Mouse (Mus musculus) erythroblast, embryonic 14.5 days (primary cell): Measurements from ENCODE around the gene Samd4. TPM values are rescaled to one million over a fixed set of nuclear protein-coding genes. Genes with fewer than 3 reads are reported as not detected.

ENCODE experiments used
- H3K27me3 ChIP-seq: 2 replicates; pipeline ENCODE4 v1.6.1; 2012; ENCODE audit warnings: inconsistent platforms; ENCODE audit not compliant: control insufficient read depth
- H3K36me3 ChIP-seq: 2 replicates; pipeline ENCODE4 v1.6.1; 2012; ENCODE audit warnings: mild to moderate bottlenecking, inconsistent platforms; ENCODE audit not compliant: control insufficient read depth
- H3K4me1 ChIP-seq: 2 replicates; pipeline ENCODE4 v1.6.1; 2012; ENCODE audit warnings: inconsistent platforms; ENCODE audit not compliant: control insufficient read depth
- H3K4me3 ChIP-seq: replicated peaks from 2 replicates; pipeline ENCODE3; 2012; ENCODE audit warnings: moderate library complexity, mild to moderate bottlenecking, inconsistent platforms
- H3K9me3 ChIP-seq: 2 replicates; pipeline ENCODE4 v1.6.1; 2012; ENCODE audit warnings: low read length, inconsistent platforms, mixed read lengths; ENCODE audit not compliant: control insufficient read depth
- GATA1 ChIP-seq: IDR thresholded peaks from 2 replicates; pipeline ENCODE4 v1.6.1; 2012; ENCODE audit warnings: low read length, inconsistent platforms, mixed read lengths
- TAL1 ChIP-seq: IDR thresholded peaks from 3 replicates; pipeline ENCODE4 v1.6.1; 2012; ENCODE audit warnings: low read length, inconsistent platforms, mixed read lengths
- polyA plus RNA-seq: library from polyadenylated mRNA; stranded (reverse); fragments of >175 nt; gene quantifications from 2 replicates; pipeline ENCODE4 v1.2.3, GENCODE M21; 2012

The Samd4 gene
- polyA plus RNA-seq, 1 experiment = 0.14 TPM

GRCm38 (mm10) chr14:46977660-46978059 lies 95.0 kb downstream of the Samd4 start:
- H3K9me3 ChIP-seq = no peaks in the 10 kb centered on the region
- H3K36me3 ChIP-seq = no peaks in the 10 kb centered on the region
- H3K4me1 ChIP-seq = no peaks in the 10 kb centered on the region
- no peak overlapping the region for H3K4me3 ChIP-seq
- H3K27me3 ChIP-seq = peaks cover 3% of the 10 kb centered on the region; the same call in 1 of the 2 replicates
- TF ChIP-seq TAL1 (no peak), GATA1 (no peak)

GRCm38 (mm10) chr14:46979172-46979571 lies 96.5 kb downstream of the Samd4 start:
- H3K4me1 ChIP-seq = no peaks in the 10 kb centered on the region
- peaks cover 3% of the 10 kb centered on the region; the same call in 1 of the 2 replicates for H3K27me3 ChIP-seq
- TF ChIP-seq GATA1 (no peak), TAL1 (no peak)
- H3K9me3 ChIP-seq = no peaks in the 10 kb centered on the region
- H3K4me3 ChIP-seq = no peak overlapping the region
- H3K36me3 ChIP-seq = no peaks in the 10 kb centered on the region

- Histone ChIP-seq H3K36me3 (no peaks in the 10 kb centered on the region), H3K4me3 (no peak overlapping the region), H3K4me1 (no peaks in the 10 kb centered on the region), H3K27me3 (peaks cover 3% of the 10 kb centered on the region; the same call in 1 of the 2 replicates), H3K9me3 (no peaks in the 10 kb centered on the region)
- no peak for TF ChIP-seq GATA1
- TF ChIP-seq TAL1 = no peak
Measured at GRCm38 (mm10) chr14:46980736-46981438, 98.2 kb downstream of the Samd4 start.

DNA sequence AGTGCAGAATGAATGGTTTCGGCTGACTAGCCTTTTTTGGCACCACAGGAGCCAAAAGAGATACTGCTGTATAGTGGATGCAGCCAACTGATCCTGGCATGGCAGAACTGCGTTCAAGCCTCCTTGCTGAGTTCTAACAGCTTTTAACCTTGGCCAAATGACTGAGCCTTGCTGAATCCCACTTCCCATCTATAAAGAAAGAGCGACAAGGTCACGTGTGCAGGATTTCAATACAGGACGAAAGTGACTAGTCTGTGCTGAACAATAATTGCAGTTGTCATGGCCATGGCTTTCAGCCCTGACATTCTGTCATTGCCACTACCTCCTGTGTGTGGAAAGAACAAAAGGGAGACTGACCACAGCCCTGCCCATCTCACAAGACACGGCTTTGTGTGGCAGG lies 99.5 kb downstream of the Samd4 start:
- TF ChIP-seq GATA1 (no peak), TAL1 (no peak)
- Histone ChIP-seq H3K27me3 (peaks cover 3% of the 10 kb centered on the region; the same call in 1 of the 2 replicates), H3K4me3 (no peak overlapping the region), H3K9me3 (no peaks in the 10 kb centered on the region), H3K4me1 (no peaks in the 10 kb centered on the region), H3K36me3 (no peaks in the 10 kb centered on the region)

- H3K4me3 ChIP-seq = no peak overlapping the region
- no peaks in the 10 kb centered on the region for H3K36me3 ChIP-seq
- H3K9me3 ChIP-seq = no peaks in the 10 kb centered on the region
- H3K27me3 ChIP-seq = no peaks in the 10 kb centered on the region; the same call in 1 of the 2 replicates
- TF ChIP-seq TAL1 (no peak), GATA1 (no peak)
- no peaks in the 10 kb centered on the region for H3K4me1 ChIP-seq
Measured at GRCm38 (mm10) chr14:46984542-46985125, 102.0 kb downstream of the Samd4 start.

- no peaks in the 10 kb centered on the region for H3K9me3 ChIP-seq
- no peaks in the 10 kb centered on the region for H3K4me1 ChIP-seq
- H3K4me3 ChIP-seq = no peak overlapping the region
- TF ChIP-seq GATA1 = no peak
- no peak for TF ChIP-seq TAL1
- peaks cover 4% of the 10 kb centered on the region for H3K27me3 ChIP-seq
- H3K36me3 ChIP-seq = no peaks in the 10 kb centered on the region
Measured at GRCm38 (mm10) chr14:46989694-46990093, 107.0 kb downstream of the Samd4 start.

GRCm38 (mm10) chr14:46990450-46990849 lies 107.8 kb downstream of the Samd4 start:
- TF ChIP-seq TAL1 (no peak), GATA1 (no peak)
- H3K4me1 ChIP-seq = no peaks in the 10 kb centered on the region
- H3K36me3 ChIP-seq = no peaks in the 10 kb centered on the region
- H3K4me3 ChIP-seq = no peak overlapping the region
- no peaks in the 10 kb centered on the region for H3K9me3 ChIP-seq
- peaks cover 9% of the 10 kb centered on the region for H3K27me3 ChIP-seq

GRCm38 (mm10) chr14:46994704-46995103 lies 112.0 kb downstream of the Samd4 start:
- H3K4me3 ChIP-seq = no peak overlapping the region
- H3K36me3 ChIP-seq = no peaks in the 10 kb centered on the region
- H3K27me3 ChIP-seq = peaks cover 15% of the 10 kb centered on the region
- no peak for TF ChIP-seq TAL1
- TF ChIP-seq GATA1 = no peak
- no peaks in the 10 kb centered on the region for H3K4me1 ChIP-seq
- no peaks in the 10 kb centered on the region for H3K9me3 ChIP-seq

DNA sequence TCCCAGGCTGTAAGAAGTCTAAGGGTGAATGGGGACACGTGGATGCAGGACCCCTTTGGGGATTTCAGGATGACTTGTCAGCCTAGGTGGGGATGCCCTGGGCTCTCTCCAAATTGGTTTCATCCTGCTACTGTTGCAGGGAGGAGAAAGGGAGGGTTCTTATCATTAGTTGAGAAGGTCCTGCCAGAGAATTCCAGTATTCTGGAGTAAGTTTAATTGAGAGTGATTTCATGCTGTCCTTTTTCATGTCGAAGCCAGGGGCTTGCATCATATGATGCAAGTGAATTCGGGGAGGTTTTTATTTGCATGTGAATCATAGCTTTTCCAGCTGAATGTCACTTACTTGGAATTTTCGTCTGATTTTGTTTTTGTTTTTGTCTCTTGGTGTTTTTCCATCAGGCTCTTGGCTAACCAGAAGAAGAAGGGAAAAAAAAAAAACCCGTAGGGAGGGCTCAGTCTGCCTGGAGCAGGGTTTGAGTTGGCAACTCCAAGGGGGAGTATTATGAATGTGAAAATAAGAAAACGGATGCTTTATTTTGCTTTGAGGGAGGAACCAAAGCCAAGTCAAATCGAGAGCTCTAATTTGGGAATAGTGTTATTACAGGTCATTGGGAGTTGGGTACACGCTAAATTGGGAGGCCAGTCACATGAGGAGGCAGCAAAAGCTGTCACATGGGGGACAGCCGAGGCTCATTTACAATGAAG lies 116.8 kb downstream of the Samd4 start:
- no peaks in the 10 kb centered on the region for H3K9me3 ChIP-seq
- no peaks in the 10 kb centered on the region for H3K36me3 ChIP-seq
- no peaks in the 10 kb centered on the region for H3K4me1 ChIP-seq
- H3K27me3 ChIP-seq = peaks cover 17% of the 10 kb centered on the region
- no peak overlapping the region for H3K4me3 ChIP-seq
- TF ChIP-seq TAL1 = no peak
- TF ChIP-seq GATA1 = no peak
